Mouse (Mus musculus) ES-E14 (cell line): ENCODE measurements at regions not wholly inside any gene's neighbourhood (a gene's known extent, or its start where the extent isn't known, plus 50 kb on each side); places are given as distances from the start of the nearest gene placed in this dataset.

Experiments used
- DNase-seq: peaks from one replicate; pipeline ENCODE4 v3.0.0-alpha.2; 2013; ENCODE audit warnings: low read depth, low spot score
- H3K27ac ChIP-seq: 2 replicates; pipeline ENCODE4 v1.5.1; 2012; ENCODE audit warnings: low read depth, mild to moderate bottlenecking, low read length, moderate library complexity, mixed read lengths; ENCODE audit not compliant: poor library complexity, insufficient read depth, severe bottlenecking
- H3K36me3 ChIP-seq: 2 replicates; pipeline ENCODE4 v1.6.1; 2012; ENCODE audit warnings: mild to moderate bottlenecking, low read length, moderate library complexity, mixed read lengths; ENCODE audit not compliant: control insufficient read depth, poor library complexity, insufficient read depth, severe bottlenecking
- H3K4me1 ChIP-seq, 2 experiments: fragments of 150-350 bp in 1 of 2; sonication (generic) in 1 of 2; 2 replicates each; pipeline ENCODE4 v1.6.1; 2012; ENCODE audit warnings: low read length in 2 of 2, mild to moderate bottlenecking in 1 of 2, mixed read lengths in 1 of 2; ENCODE audit not compliant: control insufficient read depth in 2 of 2, insufficient read depth in 2 of 2, poor library complexity in 1 of 2
- H3K4me3 ChIP-seq, 2 experiments: fragments of 150-350 bp in 1 of 2; sonication (generic) in 1 of 2; 2 replicates each; pipeline ENCODE4 v1.5.1; 2012; ENCODE audit warnings: low read length in 2 of 2, low read depth in 1 of 2, mild to moderate bottlenecking in 1 of 2, mixed read lengths in 1 of 2; ENCODE audit not compliant: insufficient read depth in 1 of 2, poor library complexity in 1 of 2, severe bottlenecking in 1 of 2
- H3K9ac ChIP-seq: 2 replicates; pipeline ENCODE4 v1.6.1; 2012; ENCODE audit warnings: low read depth, mild to moderate bottlenecking, low read length, mixed read lengths; ENCODE audit not compliant: poor library complexity, insufficient read depth, severe bottlenecking
- H3K9me3 ChIP-seq: fragments of 150-350 bp; sonication (generic); 2 replicates; pipeline ENCODE4 v1.6.1; 2012; ENCODE audit warnings: low read depth, mild to moderate bottlenecking, low read length; ENCODE audit not compliant: control insufficient read depth, insufficient read depth
- CHD2 ChIP-seq: IDR thresholded peaks from 2 replicates; pipeline ENCODE4 v1.6.1; 2014; ENCODE audit warnings: mild to moderate bottlenecking, low read depth, low read length, inconsistent platforms
- HCFC1 ChIP-seq: IDR thresholded peaks from 2 replicates; pipeline ENCODE4 v1.6.1; 2012; ENCODE audit warnings: low read length, inconsistent platforms, borderline replicate concordance; ENCODE audit not compliant: insufficient read depth
- MAFK ChIP-seq: IDR thresholded peaks from 2 replicates; pipeline ENCODE4 v1.6.1; 2014; ENCODE audit warnings: mild to moderate bottlenecking, low read depth, low read length, inconsistent platforms; ENCODE audit not compliant: insufficient read depth
- ZC3H11A ChIP-seq: IDR thresholded peaks from 2 replicates; pipeline ENCODE4 v1.6.1; 2012; ENCODE audit warnings: low read depth, mild to moderate bottlenecking, inconsistent platforms, low read length, borderline replicate concordance
- ZNF384 ChIP-seq: IDR thresholded peaks from 2 replicates; pipeline ENCODE4 v1.6.1; 2012; ENCODE audit warnings: low read depth, low read length, inconsistent platforms
- in situ Hi-C, 2 experiments: fragments of 600-800 bp; cut with MboI; formaldehyde crosslinking; loops; one replicate each; pipeline ENCODE4 v1.15.1; 2025; ENCODE audit warnings: low sequenced_read_pairs in 2 of 2, inconsistent platforms in 1 of 2; ENCODE audit not compliant: unreplicated experiment in 2 of 2

DNA sequence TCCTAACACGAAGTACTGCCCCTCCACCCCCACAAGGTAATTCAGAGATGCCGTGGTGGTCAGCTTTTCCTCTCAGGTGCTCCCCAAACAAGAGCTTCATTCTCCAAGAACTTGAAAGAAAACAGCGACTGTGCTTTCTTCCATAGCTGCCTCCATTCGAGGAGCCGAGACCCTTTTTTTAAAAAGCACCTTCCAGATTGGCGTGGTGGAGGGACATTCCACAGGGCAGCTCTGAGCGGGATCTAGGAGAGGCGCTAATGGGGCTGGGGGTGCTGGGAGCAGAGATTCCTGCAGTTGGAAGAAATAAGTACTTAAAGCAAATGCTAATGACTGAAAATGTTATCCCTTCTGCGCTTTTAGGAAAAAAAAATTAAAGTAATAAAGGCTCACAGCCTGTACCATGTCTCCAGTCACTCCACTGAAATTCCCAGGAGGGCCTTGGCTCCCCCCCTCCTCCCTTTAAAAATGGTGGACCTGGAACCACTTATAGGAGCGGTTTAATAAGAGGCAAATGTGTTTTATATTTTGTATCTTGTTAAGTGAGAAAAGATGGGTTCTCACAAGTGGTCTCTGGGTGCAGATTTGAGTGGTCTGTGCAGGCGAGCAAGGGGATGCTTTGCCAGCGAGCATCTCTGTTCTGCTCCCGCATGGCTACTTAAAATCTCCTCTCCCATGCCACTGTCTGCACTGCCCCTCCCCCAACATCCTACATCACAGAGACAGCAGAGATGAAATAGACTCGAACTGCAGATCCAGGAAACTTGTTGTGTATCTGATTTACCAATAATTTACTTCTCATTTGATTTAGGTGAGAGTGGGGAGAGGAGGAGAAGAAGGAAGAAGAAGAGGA is 77.4 kb upstream of the Zfhx3 start:
- no peak for TF ChIP-seq ZNF384
- no peak for TF ChIP-seq ZC3H11A
- no peak for TF ChIP-seq MAFK
- no peak for TF ChIP-seq HCFC1
- Histone ChIP-seq H3K4me3 (no peak overlapping the region), H3K36me3 (no peaks in the 10 kb centered on the region), H3K27ac (no peak overlapping the region), H3K4me1 (peaks cover 3 to 7% of the 10 kb centered on the region in 2 experiments), H3K9ac (no peak overlapping the region), H3K9me3 (no peaks in the 10 kb centered on the region)
- no peak for DNase-seq
- in situ Hi-C loops = no loop called here

DNA sequence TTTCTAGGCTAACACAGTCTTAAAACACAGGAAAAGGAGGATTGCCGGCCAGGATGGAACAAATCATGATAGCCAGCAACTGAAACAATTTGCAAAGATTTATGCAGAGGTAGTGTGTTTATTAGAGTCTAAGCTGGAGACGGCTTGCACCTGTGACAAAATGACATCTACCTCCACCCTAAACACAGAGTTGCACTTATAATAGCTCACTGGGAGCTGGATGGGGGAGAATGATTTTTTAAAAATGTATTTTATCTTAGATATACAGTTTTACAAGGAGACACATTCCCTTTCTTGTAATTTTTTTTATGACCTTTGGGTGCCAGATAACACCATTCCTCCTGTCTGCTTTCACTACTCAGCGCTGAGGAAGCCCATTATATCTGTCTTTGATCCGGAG is 76.7 kb upstream of the Zfhx3 start:
- in situ Hi-C loops = no loop called here
- no peak overlapping the region for H3K4me3 ChIP-seq
- no peak overlapping the region for H3K27ac ChIP-seq
- H3K9ac ChIP-seq = no peak overlapping the region
- H3K9me3 ChIP-seq = no peaks in the 10 kb centered on the region
- H3K36me3 ChIP-seq = no peaks in the 10 kb centered on the region
- no peak for DNase-seq
- peaks cover 3 to 6% of the 10 kb centered on the region in 2 experiments; a peak in 3 of 4 replicates for H3K4me1 ChIP-seq
- TF ChIP-seq CHD2 (no peak), ZC3H11A (no peak), HCFC1 (no peak)

DNA sequence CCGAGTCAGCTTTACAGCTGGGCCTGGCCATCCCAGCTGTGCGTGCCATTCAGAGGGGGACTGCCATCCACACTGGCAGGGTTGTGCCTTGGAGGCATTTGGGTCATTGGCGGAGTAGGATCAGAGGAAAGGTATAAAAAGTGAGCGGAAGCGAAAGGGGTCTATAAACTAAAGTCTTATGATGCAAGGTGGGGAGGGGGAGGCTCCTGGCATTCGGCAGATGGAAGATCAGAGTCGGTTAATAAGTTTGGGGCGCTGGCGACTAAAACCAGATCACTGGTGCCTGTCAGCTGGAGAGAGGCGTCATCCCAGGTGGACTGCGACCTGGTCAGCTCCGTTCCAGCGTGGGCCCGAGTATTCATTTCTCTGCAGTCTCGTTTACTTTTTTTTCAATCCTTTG is 70.7 kb upstream of the Zfhx3 start:
- Histone ChIP-seq H3K27ac (no peak overlapping the region), H3K4me1 (0 out of 4 replicates have a peak, but pooled peaks cover 0 to 3% of the 10 kb centered on the region in 2 experiments), H3K9ac (no peak overlapping the region), H3K4me3 (no peak overlapping the region; a peak in 1 of 4 replicates), H3K36me3 (no peaks in the 10 kb centered on the region), H3K9me3 (no peaks in the 10 kb centered on the region)
- no peak for DNase-seq
- in situ Hi-C loops = no loop called here
- no peak for TF ChIP-seq HCFC1
- TF ChIP-seq ZC3H11A = no peak
- TF ChIP-seq MAFK = no peak
- TF ChIP-seq CHD2 = no peak
- TF ChIP-seq ZNF384 = no peak

DNA sequence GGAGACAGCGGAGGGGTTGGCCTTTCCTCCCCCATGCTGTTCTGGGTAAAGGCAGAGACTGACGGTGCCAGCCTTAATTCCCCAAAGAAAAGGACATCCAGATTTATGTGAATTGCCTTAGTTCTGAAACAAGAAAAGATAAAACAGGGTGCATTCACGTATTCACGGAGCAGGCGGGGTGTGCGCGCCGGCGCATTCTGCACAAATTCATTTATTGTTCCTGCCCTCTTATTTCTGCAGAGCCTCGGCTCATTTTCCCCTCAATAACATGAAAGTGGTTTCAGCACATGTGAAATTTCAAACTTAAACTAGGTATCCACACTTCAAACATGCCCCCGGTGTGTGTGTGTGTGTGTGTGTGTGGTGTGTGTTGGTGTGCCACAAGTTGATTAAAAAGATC is 70.3 kb upstream of the Zfhx3 start:
- in situ Hi-C loops = no loop called here
- TF ChIP-seq ZC3H11A (no peak), MAFK (no peak), CHD2 (no peak), ZNF384 (no peak), HCFC1 (no peak)
- H3K36me3 ChIP-seq = no peaks in the 10 kb centered on the region
- H3K4me1 ChIP-seq = peaks cover 0 to 4% of the 10 kb centered on the region in 2 experiments; a peak in 1 of 4 replicates
- H3K9ac ChIP-seq = no peak overlapping the region
- DNase-seq = no peak
- H3K4me3 ChIP-seq = no peak overlapping the region
- H3K9me3 ChIP-seq = no peaks in the 10 kb centered on the region
- H3K27ac ChIP-seq = no peak overlapping the region
